Mouse (Mus musculus) stomach, embryonic 15.5 days (tissue): Measurements from ENCODE around the gene Olfr1358. TPM values are rescaled to one million over a fixed set of nuclear protein-coding genes. Genes with fewer than 3 reads are reported as not detected.
A peak's percentile ranks its signal among the peaks of the same experiment; 100 is the strongest.
"Not testable (repeated sequence)": the region's sequence is repeated elsewhere in the genome, so short reads cannot be mapped to it uniquely, and the experiment has no call there.

ENCODE experiments used
- ATAC-seq: fragments of 200-750 bp; cut with Nextera tagmentation; 2 replicates; pipeline ENCODE4 v1.8.0; 2017; ENCODE audit warnings: low read depth, moderate number of reproducible peaks, moderate TSS enrichment; ENCODE audit not compliant: insufficient read depth, low FRiP score
- H3K27ac ChIP-seq: fragments of 300-500 bp; sonication (generic); 2 replicates; pipeline ENCODE4 v1.5.1; 2015; ENCODE audit warnings: mild to moderate bottlenecking, inconsistent platforms
- H3K27me3 ChIP-seq: fragments of 300-500 bp; sonication (generic); replicated peaks from 2 replicates; pipeline ENCODE4 v1.6.1; 2015; ENCODE audit warnings: inconsistent platforms
- H3K36me3 ChIP-seq: fragments of 300-500 bp; sonication (generic); 2 replicates; pipeline ENCODE4 v1.6.1; 2015; ENCODE audit warnings: inconsistent platforms
- H3K4me1 ChIP-seq: fragments of 300-500 bp; sonication (generic); 2 replicates; pipeline ENCODE4 v1.6.1; 2015; ENCODE audit warnings: inconsistent platforms
- H3K4me2 ChIP-seq: fragments of 300-500 bp; sonication (generic); 2 replicates; pipeline ENCODE4 v1.6.1; 2015; ENCODE audit warnings: mild to moderate bottlenecking, inconsistent platforms
- H3K4me3 ChIP-seq: fragments of 300-500 bp; sonication (generic); replicated peaks from 2 replicates; pipeline ENCODE4 v1.5.1; 2015; ENCODE audit warnings: inconsistent platforms
- H3K9ac ChIP-seq: fragments of 300-500 bp; sonication (generic); 2 replicates; pipeline ENCODE4 v1.6.1; 2015; ENCODE audit warnings: inconsistent platforms
- H3K9me3 ChIP-seq: fragments of 300-500 bp; sonication (generic); 2 replicates; pipeline ENCODE4 v1.6.1; 2016; ENCODE audit warnings: inconsistent platforms
- WGBS: fragments of 180-500 bp; shearing (Covaris S2); methylation state at CpG from one replicate; pipeline ENCODE4 v1.1.7; 2015; 5-methylcytosine and 5-hydroxymethylcytosine counted together
- polyA plus RNA-seq: library from polyadenylated mRNA; unstranded; fragments of >200 nt; fragmentation: Nextera tagmentation; extraction: Ambion mirVana; gene quantifications from 2 replicates; pipeline ENCODE4 v1.2.1, GENCODE M21; 2015

The Olfr1358 gene
- polyA plus RNA-seq, 1 experiment from 2014 or later, result not detected

DNA sequence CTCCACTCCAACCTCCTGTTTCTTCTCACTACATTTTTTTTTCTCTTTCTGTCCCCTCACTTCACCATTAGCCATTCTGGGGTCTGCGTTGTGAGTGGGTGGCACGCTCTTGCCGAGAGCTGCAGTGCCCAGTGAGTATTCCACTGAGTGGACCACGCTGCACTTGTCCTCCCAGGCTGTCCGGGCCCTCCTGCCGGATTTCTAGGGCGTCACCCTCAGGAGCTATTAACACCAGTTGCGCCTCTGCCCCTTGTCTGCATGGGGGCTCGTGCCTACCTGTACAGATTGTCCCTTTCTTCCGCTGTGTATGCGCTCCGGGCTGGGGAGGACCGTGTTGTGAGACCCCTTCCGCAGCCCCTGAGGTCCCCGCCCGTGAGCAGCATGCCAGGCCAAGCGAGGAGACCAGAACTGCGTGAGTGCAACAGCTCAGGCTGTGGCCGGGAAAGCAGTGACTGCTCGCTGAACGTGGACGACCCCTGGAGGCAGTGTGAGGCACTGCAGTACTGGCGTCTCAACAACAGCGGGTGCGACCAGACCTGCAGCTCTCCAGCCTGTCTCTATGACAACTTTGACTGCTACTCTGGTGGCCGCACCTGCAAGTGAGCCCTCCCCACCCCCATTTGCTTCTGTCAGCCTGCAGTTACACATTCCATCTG lies 29.7 kb upstream of the Olfr1358 start:
- 9% methylated on average over 26 of the region's 26 CpGs for WGBS
- no peaks in the 10 kb centered on the region for H3K27me3 ChIP-seq
- ATAC-seq, result peak; percentile 84
- no peaks in the 10 kb centered on the region for H3K9me3 ChIP-seq
- peak overlapping the region; percentile 31 for H3K4me3 ChIP-seq
- peak overlapping the region; percentile 66 for H3K4me2 ChIP-seq
- H3K27ac ChIP-seq, result no peak overlapping the region
- no peak overlapping the region for H3K9ac ChIP-seq
- 0 out of 2 replicates have a peak, but pooled peaks cover 3% of the 10 kb centered on the region for H3K4me1 ChIP-seq
- H3K36me3 ChIP-seq, result no peaks in the 10 kb centered on the region

DNA sequence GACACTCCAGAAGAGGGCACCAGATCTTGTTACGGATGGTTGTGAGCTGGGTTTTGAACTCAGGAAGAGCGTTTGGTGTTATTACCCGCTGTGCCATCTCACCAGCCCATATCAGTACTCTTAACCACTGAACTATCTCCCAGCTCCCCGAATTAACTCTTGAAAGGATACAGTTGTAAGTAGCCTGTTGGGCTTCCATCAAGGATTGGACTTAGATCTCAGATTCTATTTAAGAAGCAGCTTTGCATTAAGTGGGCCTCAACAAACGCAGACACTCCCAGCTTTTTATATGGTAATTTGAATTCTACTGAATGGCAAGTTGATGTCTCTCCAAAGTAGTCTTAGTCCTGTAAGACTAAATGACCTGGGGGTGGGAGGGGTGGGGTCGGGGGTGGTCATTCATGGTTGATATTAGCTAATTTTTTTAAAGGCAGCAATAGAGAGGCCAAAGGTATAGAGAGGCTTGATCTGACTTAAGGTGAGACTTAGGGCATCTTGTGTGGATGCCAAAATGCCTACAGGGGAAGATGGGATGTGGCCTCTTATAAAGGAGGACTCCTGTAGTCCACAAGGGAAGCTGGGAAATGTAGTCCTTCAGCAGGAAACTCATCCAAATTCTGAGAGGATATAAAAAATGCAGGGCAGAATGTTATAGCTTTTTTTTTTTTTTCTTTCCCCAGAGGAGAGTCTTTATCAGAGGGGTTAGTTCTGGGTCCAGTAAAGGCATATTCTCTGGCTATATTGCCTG lies 14.1 kb upstream of the Olfr1358 start:
- Histone ChIP-seq H3K9me3 (no peaks in the 10 kb centered on the region), H3K4me1 (no peaks in the 10 kb centered on the region), H3K36me3 (no peaks in the 10 kb centered on the region), H3K27ac (no peak overlapping the region), H3K9ac (no peak overlapping the region), H3K4me3 (no peak overlapping the region), H3K4me2 (no peak overlapping the region), H3K27me3 (no peaks in the 10 kb centered on the region)
- no peak for ATAC-seq
- 78% methylated on average over 6 of the region's 6 CpGs for WGBS

DNA sequence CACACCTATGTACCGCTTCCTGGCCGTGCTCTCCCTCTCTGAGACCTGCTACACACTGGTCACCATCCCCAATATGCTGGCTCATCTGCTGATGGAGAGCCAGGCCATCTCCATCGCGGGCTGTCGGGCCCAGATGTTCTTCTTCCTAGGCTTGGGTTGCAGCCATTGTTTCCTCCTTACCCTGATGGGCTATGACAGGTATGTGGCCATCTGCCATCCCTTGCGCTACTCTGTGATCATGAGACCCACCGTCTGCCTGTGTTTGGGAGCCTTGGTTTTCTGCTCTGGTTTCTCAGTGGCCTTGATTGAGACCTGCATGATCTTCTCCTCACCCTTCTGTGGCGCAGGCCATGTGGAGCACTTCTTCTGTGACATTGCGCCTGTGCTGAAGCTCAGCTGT lies 2.6 kb downstream of the Olfr1358 start:
- WGBS, result 76% methylated on average over 9 of the region's 9 CpGs
- no peak for ATAC-seq
- Histone ChIP-seq H3K4me3 (no peak overlapping the region), H3K27ac (no peak overlapping the region), H3K4me1 (no peaks in the 10 kb centered on the region), H3K4me2 (no peak overlapping the region), H3K36me3 (no peaks in the 10 kb centered on the region), H3K27me3 (no peaks in the 10 kb centered on the region), H3K9me3 (no peaks in the 10 kb centered on the region), H3K9ac (no peak overlapping the region)

DNA sequence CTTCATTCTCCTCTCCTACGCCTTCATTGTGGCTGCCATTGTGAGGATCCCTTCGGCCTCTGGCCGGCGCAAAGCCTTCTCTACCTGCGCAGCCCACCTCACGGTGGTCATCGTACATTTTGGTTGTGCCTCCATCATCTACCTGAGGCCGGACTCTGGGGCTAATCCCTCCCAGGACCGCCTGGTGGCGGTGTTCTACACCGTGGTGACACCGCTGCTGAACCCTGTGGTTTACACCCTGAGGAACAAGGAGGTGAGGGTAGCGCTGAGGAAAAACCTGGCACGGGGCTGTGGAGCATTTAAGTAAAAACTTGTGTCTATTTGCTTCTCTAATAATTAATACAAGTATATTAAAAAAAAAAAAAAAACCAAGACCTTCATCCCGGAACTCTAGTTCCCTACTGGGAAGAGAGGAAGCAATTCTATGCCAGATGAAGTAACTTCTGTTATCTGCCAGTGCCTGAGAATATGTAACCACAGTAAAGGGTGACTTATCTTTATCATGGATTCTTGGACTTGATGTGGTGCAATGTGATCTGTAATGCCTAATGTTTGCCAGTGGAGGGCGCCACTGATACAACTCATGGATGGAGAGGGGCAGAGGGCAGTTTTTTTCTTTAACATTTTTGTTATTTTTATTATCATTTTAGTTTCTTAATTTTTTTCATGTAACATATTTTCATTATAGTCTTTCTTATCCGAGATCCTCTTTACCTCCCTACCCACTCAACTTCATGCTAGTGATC lies 3.2 kb downstream of the Olfr1358 start:
- no peak overlapping the region for H3K27ac ChIP-seq
- H3K9ac ChIP-seq, result no peak overlapping the region
- H3K4me2 ChIP-seq, result no peak overlapping the region
- H3K36me3 ChIP-seq, result no peaks in the 10 kb centered on the region
- WGBS, result 55% methylated on average over 17 of the region's 17 CpGs
- ATAC-seq, result no peak
- no peaks in the 10 kb centered on the region for H3K9me3 ChIP-seq
- no peaks in the 10 kb centered on the region for H3K27me3 ChIP-seq
- H3K4me1 ChIP-seq, result no peaks in the 10 kb centered on the region
- no peak overlapping the region for H3K4me3 ChIP-seq

GRCm38 (mm10) chr10:78525071-78525470 lies 7.8 kb downstream of the Olfr1358 start:
- H3K9ac ChIP-seq, H3K36me3 ChIP-seq, H3K27me3 ChIP-seq, H3K27ac ChIP-seq, H3K4me2 ChIP-seq, H3K4me1 ChIP-seq, H3K4me3 ChIP-seq, ATAC-seq, H3K9me3 ChIP-seq: not testable (repeated sequence)
- 54% methylated on average over 3 of the region's 3 CpGs for WGBS

- 51% methylated on average over 4 of the region's 4 CpGs for WGBS
- no peak for ATAC-seq
These were observed 8.3 kb downstream of the Olfr1358 start for GRCm38 (mm10) chr10:78525511-78525910.

GRCm38 (mm10) chr10:78540943-78541342 lies 23.7 kb downstream of the Olfr1358 start:
- Histone ChIP-seq H3K4me1 (no peaks in the 10 kb centered on the region), H3K9ac (no peak overlapping the region), H3K36me3 (no peaks in the 10 kb centered on the region), H3K27ac (no peak overlapping the region), H3K4me2 (no peak overlapping the region), H3K9me3 (no peaks in the 10 kb centered on the region), H3K27me3 (no peaks in the 10 kb centered on the region), H3K4me3 (no peak overlapping the region)
- ATAC-seq, result no peak
- whole genome bisulfite sequencing, result 61% methylated on average over 2 of the region's 2 CpGs

More at GRCm38 (mm10) chr10:78525511-78525910, 8.3 kb downstream of the Olfr1358 start:
- no peaks in the 10 kb centered on the region for H3K4me1 ChIP-seq
- H3K27ac ChIP-seq, result no peak overlapping the region
- no peak overlapping the region for H3K9ac ChIP-seq
- no peaks in the 10 kb centered on the region for H3K9me3 ChIP-seq
- H3K4me2 ChIP-seq, result no peak overlapping the region
- no peaks in the 10 kb centered on the region for H3K36me3 ChIP-seq
- no peaks in the 10 kb centered on the region for H3K27me3 ChIP-seq
- no peak overlapping the region for H3K4me3 ChIP-seq

DNA sequence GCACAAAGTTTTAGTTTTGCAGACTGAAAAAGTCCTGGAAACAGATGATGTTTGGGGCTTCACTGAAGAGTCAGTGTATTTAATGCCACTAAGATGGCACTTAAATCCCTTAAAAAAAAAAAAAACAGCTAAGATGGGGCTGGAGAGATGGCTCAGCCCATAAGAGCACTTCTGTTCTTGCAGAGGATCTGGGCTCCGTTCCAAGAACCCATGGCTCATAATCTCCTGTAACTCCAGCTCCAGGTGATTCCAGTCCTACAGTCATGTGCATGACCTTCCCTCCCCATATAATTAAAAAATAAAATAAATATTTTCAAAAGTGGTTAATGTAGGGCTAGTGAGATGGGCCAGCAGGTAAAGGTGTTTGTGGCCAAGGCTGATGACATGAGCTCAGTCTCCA lies 47.8 kb downstream of the Olfr1358 start:
- Histone ChIP-seq H3K36me3 (no peaks in the 10 kb centered on the region), H3K9me3 (no peaks in the 10 kb centered on the region), H3K27ac (no peak overlapping the region), H3K4me3 (no peak overlapping the region), H3K4me2 (no peak overlapping the region), H3K9ac (no peak overlapping the region), H3K4me1 (no peaks in the 10 kb centered on the region), H3K27me3 (no peaks in the 10 kb centered on the region)
- WGBS, result 66% methylated on average over 1 of the region's 1 CpGs
- ATAC-seq, result no peak

GRCm38 (mm10) chr10:78569191-78569590 lies 52.0 kb downstream of the Olfr1358 start:
- H3K4me1 ChIP-seq, result no peaks in the 10 kb centered on the region
- H3K9ac ChIP-seq, result no peak overlapping the region
- no peak overlapping the region for H3K27ac ChIP-seq
- ATAC-seq, result no peak
- WGBS, result 77% methylated on average over 3 of the region's 3 CpGs
- H3K4me2 ChIP-seq, result no peak overlapping the region
- H3K4me3 ChIP-seq, result no peak overlapping the region
- no peaks in the 10 kb centered on the region for H3K27me3 ChIP-seq
- H3K36me3 ChIP-seq, result no peaks in the 10 kb centered on the region
- no peaks in the 10 kb centered on the region for H3K9me3 ChIP-seq

DNA sequence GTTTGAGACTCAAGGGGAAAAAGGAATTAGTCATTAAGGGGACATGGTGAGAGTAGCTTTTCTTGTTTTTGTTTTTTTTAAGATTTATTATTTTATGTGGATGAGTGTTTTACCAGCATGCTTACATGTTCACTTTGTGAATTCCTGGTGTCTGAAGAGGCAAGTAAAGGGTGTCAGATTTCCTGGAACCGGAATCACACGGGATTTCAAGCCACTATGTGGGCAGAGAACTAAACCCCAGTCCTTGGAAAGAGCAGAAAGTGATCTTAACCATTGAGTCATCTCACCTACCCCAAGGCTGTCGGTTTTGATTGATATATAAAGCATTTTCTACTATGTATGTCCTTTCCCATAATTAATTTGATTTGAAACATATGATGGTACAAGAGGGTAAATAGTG lies 52.5 kb downstream of the Olfr1358 start:
- no peaks in the 10 kb centered on the region for H3K36me3 ChIP-seq
- no peak for ATAC-seq
- H3K4me3 ChIP-seq, result no peak overlapping the region
- no peaks in the 10 kb centered on the region for H3K9me3 ChIP-seq
- H3K27me3 ChIP-seq, result no peaks in the 10 kb centered on the region
- no peak overlapping the region for H3K9ac ChIP-seq
- no peak overlapping the region for H3K27ac ChIP-seq
- no peaks in the 10 kb centered on the region for H3K4me1 ChIP-seq
- no peak overlapping the region for H3K4me2 ChIP-seq
- 49% methylated on average over 3 of the region's 3 CpGs for WGBS
